Mouse (Mus musculus) neural tube, embryonic 15.5 days (tissue): ENCODE data around the gene Tcte2. TPM values are rescaled to one million over a fixed set of nuclear protein-coding genes. Genes with fewer than 3 reads are reported as not detected.

Source experiments
- ATAC-seq: fragments of 200-750 bp; cut with Nextera tagmentation; 2 replicates; pipeline ENCODE4 v1.8.0; 2017; ENCODE audit warnings: mild to moderate bottlenecking, moderate TSS enrichment, moderate library complexity; ENCODE audit not compliant: low FRiP score
- H3K27ac ChIP-seq: fragments of 300-500 bp; sonication (generic); replicated peaks from 2 replicates; pipeline ENCODE4 v1.5.1; 2015; ENCODE audit warnings: mild to moderate bottlenecking, inconsistent platforms
- H3K27me3 ChIP-seq: fragments of 300-500 bp; sonication (generic); replicated peaks from 2 replicates; pipeline ENCODE4 v1.6.1; 2015; ENCODE audit warnings: inconsistent platforms
- H3K36me3 ChIP-seq: fragments of 300-500 bp; sonication (generic); 2 replicates; pipeline ENCODE4 v1.6.1; 2015; ENCODE audit warnings: inconsistent platforms
- H3K4me1 ChIP-seq: fragments of 300-500 bp; sonication (generic); 2 replicates; pipeline ENCODE4 v1.6.1; 2015; ENCODE audit warnings: inconsistent platforms
- H3K4me2 ChIP-seq: fragments of 300-500 bp; sonication (generic); 2 replicates; pipeline ENCODE4 v1.6.1; 2015; ENCODE audit warnings: inconsistent platforms, mild to moderate bottlenecking, moderate library complexity
- H3K4me3 ChIP-seq: fragments of 300-500 bp; sonication (generic); replicated peaks from 2 replicates; pipeline ENCODE4 v1.5.1; 2015; ENCODE audit warnings: mild to moderate bottlenecking, inconsistent platforms
- H3K9ac ChIP-seq: fragments of 300-500 bp; sonication (generic); replicated peaks from 2 replicates; pipeline ENCODE4 v1.6.1; 2015; ENCODE audit warnings: mild to moderate bottlenecking, inconsistent platforms
- H3K9me3 ChIP-seq: fragments of 300-500 bp; sonication (generic); replicated peaks from 2 replicates; pipeline ENCODE4 v1.6.1; 2016; ENCODE audit warnings: inconsistent platforms
- WGBS: fragments of 180-500 bp; shearing (Covaris S2); methylation state at CpG from one replicate; pipeline ENCODE4 v1.1.7; 2015; ENCODE audit warnings: mixed read lengths; 5-methylcytosine and 5-hydroxymethylcytosine counted together
- polyA plus RNA-seq: library from polyadenylated mRNA; unstranded; fragments of >200 nt; fragmentation: Nextera tagmentation; extraction: Ambion mirVana; gene quantifications from 2 replicates; pipeline ENCODE4 v1.2.1, GENCODE M21; 2015

Tcte2 gene
- polyA plus RNA-seq, 1 experiment from 2014 or later: 20.3 TPM

DNA sequence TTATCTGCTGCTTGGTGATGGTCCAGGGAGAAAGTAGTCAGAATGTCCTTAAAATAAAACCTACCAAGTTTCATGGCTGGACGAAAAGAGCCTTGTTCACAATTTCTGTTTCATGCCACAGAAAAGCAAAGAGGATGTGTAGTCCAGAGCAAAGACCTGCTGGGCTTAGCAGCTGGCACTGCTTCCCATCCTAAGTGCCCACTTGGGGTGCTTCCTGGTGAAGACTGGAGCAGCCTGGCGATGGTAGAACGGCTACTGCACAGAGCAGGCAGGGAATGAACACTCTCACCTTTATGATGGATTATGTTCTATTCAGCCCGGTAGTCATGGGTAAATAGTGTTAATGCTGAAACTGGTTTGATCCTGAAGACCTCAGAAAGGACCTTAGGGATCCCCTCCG, 27.7 kb downstream of the Tcte2 start:
- Histone ChIP-seq H3K36me3 (no peaks in the 10 kb centered on the region), H3K9ac (no peak overlapping the region), H3K4me2 (no peak overlapping the region), H3K27me3 (no peaks in the 10 kb centered on the region), H3K27ac (no peak overlapping the region), H3K4me1 (peaks cover 5% of the 10 kb centered on the region), H3K9me3 (no peaks in the 10 kb centered on the region), H3K4me3 (no peak overlapping the region)
- WGBS: 93% methylated on average over 5 of the region's 5 CpGs
- ATAC-seq: no peak

GRCm38 (mm10) chr17:13732685-13733084, 28.9 kb downstream of the Tcte2 start:
- H3K36me3 ChIP-seq: no peaks in the 10 kb centered on the region
- ATAC-seq: no peak

GRCm38 (mm10) chr17:13731727-13732112, 29.9 kb downstream of the Tcte2 start:
- Histone ChIP-seq H3K27me3 (no peaks in the 10 kb centered on the region), H3K36me3 (no peaks in the 10 kb centered on the region), H3K4me2 (no peak overlapping the region), H3K9me3 (no peaks in the 10 kb centered on the region), H3K9ac (no peak overlapping the region), H3K27ac (no peak overlapping the region), H3K4me3 (no peak overlapping the region), H3K4me1 (no peaks in the 10 kb centered on the region)
- ATAC-seq: no peak
- WGBS: 65% methylated on average over 4 of the region's 4 CpGs

More at GRCm38 (mm10) chr17:13732685-13733084, 28.9 kb downstream of the Tcte2 start:
- WGBS: 59% methylated on average over 8 of the region's 8 CpGs
- Histone ChIP-seq H3K27me3 (no peaks in the 10 kb centered on the region), H3K4me1 (peaks cover 5% of the 10 kb centered on the region), H3K9ac (no peak overlapping the region), H3K27ac (no peak overlapping the region), H3K4me2 (no peak overlapping the region), H3K4me3 (no peak overlapping the region), H3K9me3 (no peaks in the 10 kb centered on the region)

DNA sequence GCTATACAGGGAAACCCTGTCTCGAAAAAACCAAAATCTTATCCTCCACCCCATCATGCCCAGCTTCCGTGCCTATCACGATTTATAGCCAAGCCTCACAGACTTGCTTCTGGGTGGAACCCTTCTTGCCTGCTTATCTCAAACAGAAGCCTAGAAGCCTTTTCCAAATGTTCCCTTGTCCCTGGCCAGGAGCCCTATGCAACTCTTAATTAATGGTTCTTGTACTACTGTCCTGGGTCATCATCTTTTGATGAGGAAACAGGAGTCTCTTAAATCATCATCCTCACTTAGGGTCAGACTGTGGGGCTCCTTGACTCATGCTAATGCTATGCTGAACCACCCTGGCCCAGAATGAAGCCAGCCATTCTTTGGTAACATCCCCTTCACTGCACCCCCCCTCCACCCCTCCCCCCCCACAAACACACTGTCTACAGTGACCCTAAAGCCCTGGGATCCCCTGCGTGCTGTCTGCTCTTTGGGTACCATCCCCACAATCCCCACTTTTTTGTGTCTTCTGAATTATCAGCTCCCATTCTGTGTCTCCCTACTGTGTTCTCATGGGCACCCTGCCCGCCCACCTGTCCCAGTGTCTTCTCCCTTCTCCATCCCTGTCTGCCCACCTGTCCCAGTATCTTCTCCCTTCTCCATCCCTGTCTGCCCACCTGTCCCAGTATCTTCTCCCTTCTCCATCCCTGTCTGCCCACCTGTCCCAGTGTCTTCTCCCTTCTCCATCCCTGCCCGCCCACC, 30.5 kb downstream of the Tcte2 start:
- no peak for ATAC-seq
- Histone ChIP-seq H3K36me3 (no peaks in the 10 kb centered on the region), H3K4me3 (no peak overlapping the region), H3K9me3 (no peaks in the 10 kb centered on the region), H3K4me2 (no peak overlapping the region), H3K4me1 (no peaks in the 10 kb centered on the region), H3K9ac (no peak overlapping the region), H3K27me3 (no peaks in the 10 kb centered on the region), H3K27ac (no peak overlapping the region)
- 93% methylated on average over 6 of the region's 6 CpGs for WGBS

- no peak overlapping the region for H3K4me2 ChIP-seq
- peaks cover 12% of the 10 kb centered on the region for H3K4me1 ChIP-seq
- H3K27ac ChIP-seq: no peak overlapping the region
- no peaks in the 10 kb centered on the region for H3K36me3 ChIP-seq
- no peaks in the 10 kb centered on the region for H3K27me3 ChIP-seq
- WGBS: 95% methylated on average over 8 of the region's 8 CpGs
- ATAC-seq: no peak
- H3K9ac ChIP-seq: no peak overlapping the region
- no peaks in the 10 kb centered on the region for H3K9me3 ChIP-seq
- no peak overlapping the region for H3K4me3 ChIP-seq
Measured at GRCm38 (mm10) chr17:13726832-13727355, 34.7 kb downstream of the Tcte2 start.

DNA sequence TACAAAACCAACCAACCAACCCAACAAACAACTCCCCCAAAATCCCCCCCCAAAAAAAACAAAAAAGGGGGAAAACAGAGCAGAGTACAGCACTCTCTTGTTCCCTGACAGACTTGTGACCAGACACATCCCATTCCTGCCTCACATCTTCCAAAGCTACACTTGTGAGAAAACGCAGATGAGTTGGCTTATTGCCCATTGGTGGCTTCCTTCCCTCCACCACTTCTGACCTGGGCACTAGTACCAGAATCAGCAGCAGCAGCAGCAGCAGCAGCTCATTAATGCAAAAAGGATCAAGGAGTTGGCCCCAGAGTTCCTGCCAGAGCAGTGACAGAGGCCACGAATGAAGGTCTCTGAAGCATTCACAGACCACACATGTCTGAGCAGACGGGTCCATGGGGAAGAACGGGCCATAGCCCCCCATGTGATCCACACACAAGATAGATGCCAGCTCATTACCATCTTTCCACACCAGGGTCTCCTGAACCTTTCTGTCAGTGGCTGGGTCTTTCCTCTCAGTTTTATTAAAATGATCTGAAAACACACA, 36.5 kb downstream of the Tcte2 start:
- Histone ChIP-seq H3K27ac (no peak overlapping the region), H3K9ac (no peak overlapping the region), H3K4me3 (no peak overlapping the region), H3K27me3 (no peaks in the 10 kb centered on the region), H3K4me1 (peaks cover 12% of the 10 kb centered on the region), H3K9me3 (no peaks in the 10 kb centered on the region), H3K4me2 (no peak overlapping the region), H3K36me3 (no peaks in the 10 kb centered on the region)
- no peak for ATAC-seq
- 43% methylated on average over 4 of the region's 4 CpGs for WGBS

- no peaks in the 10 kb centered on the region for H3K27me3 ChIP-seq
- no peak overlapping the region for H3K9ac ChIP-seq
- WGBS: 16% methylated on average over 2 of the region's 2 CpGs
- H3K4me1 ChIP-seq: peaks cover 12% of the 10 kb centered on the region
- peak; percentile 38; the same call in 1 of the 2 replicates for ATAC-seq
- no peak overlapping the region for H3K4me3 ChIP-seq
- H3K4me2 ChIP-seq: no peak overlapping the region
- H3K27ac ChIP-seq: no peak overlapping the region
- no peaks in the 10 kb centered on the region for H3K36me3 ChIP-seq
- H3K9me3 ChIP-seq: no peaks in the 10 kb centered on the region
Measured at GRCm38 (mm10) chr17:13722434-13722833, 39.2 kb downstream of the Tcte2 start.

GRCm38 (mm10) chr17:13721372-13721771, 40.3 kb downstream of the Tcte2 start:
- Histone ChIP-seq H3K4me2 (no peak overlapping the region), H3K27me3 (no peaks in the 10 kb centered on the region), H3K4me3 (no peak overlapping the region), H3K9me3 (no peaks in the 10 kb centered on the region), H3K27ac (no peak overlapping the region), H3K36me3 (no peaks in the 10 kb centered on the region), H3K4me1 (peaks cover 12% of the 10 kb centered on the region), H3K9ac (no peak overlapping the region)
- 98% methylated on average over 2 of the region's 2 CpGs for WGBS
- ATAC-seq: no peak

DNA sequence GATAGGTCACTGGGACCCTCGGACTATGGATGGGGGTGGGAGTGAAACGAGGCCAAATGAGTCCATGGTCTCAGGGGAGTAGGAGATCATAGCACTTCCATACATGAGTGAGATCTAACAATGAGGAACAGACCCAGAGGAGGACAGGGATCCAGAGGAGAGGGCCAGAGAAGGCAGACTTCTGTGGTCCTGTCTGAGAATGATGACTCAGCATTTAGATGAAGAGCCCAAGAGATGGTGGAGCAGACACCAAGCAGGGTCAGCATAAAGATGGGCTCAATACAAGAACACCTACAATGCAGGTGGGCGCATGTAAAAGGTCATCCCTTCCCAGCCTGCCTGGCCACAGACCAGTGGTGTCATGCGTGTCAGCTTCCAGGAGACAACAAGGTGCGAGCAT, 41.4 kb downstream of the Tcte2 start:
- 96% methylated on average over 5 of the region's 5 CpGs for WGBS
- Histone ChIP-seq H3K4me1 (peaks cover 11% of the 10 kb centered on the region), H3K27ac (no peak overlapping the region), H3K9me3 (no peaks in the 10 kb centered on the region), H3K9ac (no peak overlapping the region), H3K4me2 (no peak overlapping the region), H3K27me3 (no peaks in the 10 kb centered on the region), H3K36me3 (no peaks in the 10 kb centered on the region), H3K4me3 (no peak overlapping the region)
- ATAC-seq: no peak

GRCm38 (mm10) chr17:13717428-13717827, 44.2 kb downstream of the Tcte2 start:
- no peak overlapping the region for H3K27ac ChIP-seq
- no peak overlapping the region for H3K9ac ChIP-seq
- no peaks in the 10 kb centered on the region for H3K9me3 ChIP-seq
- H3K4me3 ChIP-seq: no peak overlapping the region
- WGBS: 76% methylated on average over 11 of the region's 11 CpGs
- no peak overlapping the region for H3K4me2 ChIP-seq
- H3K36me3 ChIP-seq: no peaks in the 10 kb centered on the region
- ATAC-seq: no peak
- peaks cover under 1% of the 10 kb centered on the region; the same call in 1 of the 2 replicates for H3K4me1 ChIP-seq
- H3K27me3 ChIP-seq: no peaks in the 10 kb centered on the region

DNA sequence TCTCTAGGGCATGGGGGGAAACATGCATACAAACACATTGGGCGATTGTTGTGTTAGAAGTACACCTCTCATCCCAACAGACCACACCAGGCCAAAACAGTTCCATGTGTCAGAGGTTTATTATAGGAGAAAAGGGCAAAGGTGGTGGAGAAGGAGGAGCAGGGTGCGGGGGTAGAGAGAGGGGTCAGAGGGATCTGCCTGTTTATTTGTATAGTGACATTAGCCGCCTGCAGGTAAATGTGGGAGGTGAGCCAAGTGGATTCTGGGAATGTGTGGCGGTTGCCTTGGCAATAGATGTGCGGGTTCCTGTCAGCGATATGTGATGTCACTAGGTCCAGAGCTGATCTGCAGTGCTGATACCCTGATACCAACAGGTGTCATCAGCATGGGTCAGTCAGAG, 45.3 kb downstream of the Tcte2 start:
- Histone ChIP-seq H3K36me3 (no peaks in the 10 kb centered on the region), H3K27ac (no peak overlapping the region), H3K4me1 (no peaks in the 10 kb centered on the region), H3K4me3 (no peak overlapping the region), H3K9me3 (no peaks in the 10 kb centered on the region), H3K4me2 (no peak overlapping the region), H3K27me3 (no peaks in the 10 kb centered on the region), H3K9ac (no peak overlapping the region)
- ATAC-seq: no peak
- WGBS: 93% methylated on average over 6 of the region's 6 CpGs

DNA sequence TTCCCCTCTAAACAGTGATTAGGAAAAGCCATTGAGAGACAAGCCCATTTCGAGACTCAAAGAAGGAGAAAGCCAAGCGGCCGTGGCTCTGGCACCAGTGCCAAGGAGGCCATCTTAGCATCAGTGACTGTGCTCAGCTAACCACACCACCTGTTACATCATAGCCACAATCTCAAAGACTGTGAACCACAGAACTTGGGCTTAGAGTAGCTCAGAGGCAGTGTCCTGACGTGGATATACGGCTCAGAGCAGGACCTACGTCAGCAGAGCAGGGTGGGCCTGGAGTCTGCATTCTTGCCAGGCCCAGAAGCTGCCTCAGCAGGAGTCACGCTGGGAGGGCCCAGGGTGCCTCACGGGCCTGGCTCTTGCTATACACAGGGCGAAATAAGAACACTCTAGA, 46.1 kb downstream of the Tcte2 start:
- WGBS: 80% methylated on average over 9 of the region's 9 CpGs
- Histone ChIP-seq H3K4me3 (no peak overlapping the region), H3K27ac (no peak overlapping the region), H3K9ac (no peak overlapping the region), H3K4me2 (no peak overlapping the region), H3K36me3 (no peaks in the 10 kb centered on the region), H3K27me3 (no peaks in the 10 kb centered on the region), H3K4me1 (no peaks in the 10 kb centered on the region), H3K9me3 (no peaks in the 10 kb centered on the region)
- no peak for ATAC-seq
